Mouse (Mus musculus) small intestine, adult 2 months (tissue): ENCODE measurements around the gene Stt3b.
A peak's percentile ranks its signal among the peaks of the same experiment; 100 is the strongest.

Experiments
- CTCF ChIP-seq: fragments of 200-500 bp; IDR thresholded peaks from 2 replicates; pipeline ENCODE4 v1.5.1; 2012; ENCODE audit warnings: low read depth, mild to moderate bottlenecking, control low read depth, inconsistent platforms, low read length, moderate library complexity, mixed read lengths; ENCODE audit not compliant: insufficient replicate concordance, insufficient read length; ENCODE audit errors: extremely low read depth
- POLR2A ChIP-seq: fragments of 200-500 bp; IDR thresholded peaks from 2 replicates; pipeline ENCODE4 v1.6.1; 2012; ENCODE audit warnings: low read depth, mild to moderate bottlenecking, control low read depth, inconsistent platforms, low read length, moderate library complexity

- TF ChIP-seq POLR2A (peak; percentile 21; the same call in 1 of the 2 replicates), CTCF (no peak)
Measured at GRCm38 (mm10) chr9:115314556-115314955, 4.3 kb upstream of the Stt3b start.
